ENCODE assay signal across 8 mouse cellular contexts in the genomic region with DNA sequence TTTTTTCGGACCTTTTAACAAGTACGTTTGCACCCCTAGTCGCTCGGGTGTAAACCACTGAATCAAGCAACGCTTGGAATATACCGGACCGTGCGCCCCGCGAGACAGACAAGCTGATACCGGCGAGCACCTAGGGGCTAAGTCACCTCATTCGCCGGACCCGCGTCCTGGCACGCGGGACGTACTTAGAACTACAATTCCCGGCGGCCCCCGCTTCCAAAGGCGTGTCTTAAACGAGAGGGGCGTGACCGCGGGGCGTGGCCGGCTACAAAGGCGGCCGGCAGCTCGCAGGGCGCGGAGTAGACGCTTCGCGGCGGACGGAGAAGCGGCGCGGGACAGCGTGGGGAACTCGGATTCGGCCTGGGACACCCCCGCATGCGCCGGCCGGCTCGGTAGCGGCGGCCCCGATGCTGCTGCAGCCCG. TPM values are rescaled to one million over a fixed set of nuclear protein-coding genes. Genes with fewer than 3 reads are reported as not detected.
DNase-seq lines count a peak whose midpoint lies in the region; ATAC-seq and TF ChIP-seq lines count a peak whose summit lies in the region.

No protein-coding gene starts in this region.

- H3K9ac ChIP-seq in heart, embryonic 13.5 days = peak overlapping the region; percentile 96
- H3K9ac ChIP-seq in kidney, postnatal 0 days (ENCODE audit: low read depth, low read length) = peak overlapping the region; percentile 71
- H3K9ac ChIP-seq in liver, embryonic 11.5 days (ENCODE audit: low read depth, low read length) = peak overlapping the region; percentile 92

- no peak overlapping the region for H3K27ac ChIP-seq in brown adipose tissue, adult 24 weeks (replicated peaks; ENCODE audit: low read depth, low read length)
- peak overlapping the region; percentile 86 for H3K27ac ChIP-seq in heart, embryonic 13.5 days (replicated peaks)
- H3K27ac ChIP-seq in kidney, postnatal 0 days = no peak overlapping the region
- peak overlapping the region; percentile 75 for H3K27ac ChIP-seq in liver, embryonic 11.5 days (ENCODE audit: low read depth, low read length)

- H3K27me3 ChIP-seq in heart, embryonic 13.5 days (replicated peaks) = peaks cover 11% of the 10 kb centered on the region
- no peaks in the 10 kb centered on the region for H3K27me3 ChIP-seq in kidney, postnatal 0 days (ENCODE audit: insufficient read depth, low read length)
- H3K27me3 ChIP-seq in liver, embryonic 11.5 days (replicated peaks; ENCODE audit: control insufficient read depth, insufficient read depth, low read length) = no peaks in the 10 kb centered on the region; the same call in 1 of the 2 replicates
- H3K27me3 ChIP-seq in myocyte (ENCODE audit: control insufficient read depth, insufficient read depth, insufficient read length) = no peaks in the 10 kb centered on the region

- H3K36me3 ChIP-seq in heart, embryonic 13.5 days = peaks cover 34% of the 10 kb centered on the region
- no peaks in the 10 kb centered on the region for H3K36me3 ChIP-seq in kidney, postnatal 0 days (ENCODE audit: insufficient read depth, low read length)
- H3K36me3 ChIP-seq in liver, embryonic 11.5 days (ENCODE audit: control insufficient read depth, insufficient read depth, low read length) = peaks cover 33% of the 10 kb centered on the region
- no peaks in the 10 kb centered on the region for H3K36me3 ChIP-seq in myocyte (ENCODE audit: control insufficient read depth, insufficient read depth)

- peak overlapping the region; percentile 18 for H3ac ChIP-seq in myocyte (ENCODE audit: control insufficient read depth, insufficient read length)

- DNase-seq in kidney, postnatal 0 days (ENCODE audit: low spot score) = peak; percentile 96
- peak; percentile 92 for DNase-seq in liver, embryonic 11.5 days (ENCODE audit: low spot score)
- DNase-seq in spleen, postnatal 4 days (ENCODE audit: low spot score in 2 of 2) = peak; percentile 96 to 99

- peak overlapping the region; percentile 76 for H3K4me2 ChIP-seq in heart, embryonic 13.5 days
- H3K4me2 ChIP-seq in kidney, postnatal 0 days (ENCODE audit: low read length) = peak overlapping the region; percentile 75
- H3K4me2 ChIP-seq in liver, embryonic 11.5 days = peak overlapping the region; percentile 93
- peak overlapping the region; percentile 88 for H3K4me2 ChIP-seq in myocyte (ENCODE audit: low read depth)

- under 1% methylated on average over 54 of the region's 54 CpGs for WGBS in heart, embryonic 13.5 days
- whole genome bisulfite sequencing in kidney, postnatal 0 days = under 1% methylated on average over 50 of the region's 54 CpGs
- under 1% methylated on average over 54 of the region's 54 CpGs for WGBS in liver, embryonic 11.5 days

- no peaks in the 10 kb centered on the region for H3K9me3 ChIP-seq in heart, embryonic 13.5 days
- H3K9me3 ChIP-seq in kidney, postnatal 0 days (replicated peaks; ENCODE audit: low read length) = no peaks in the 10 kb centered on the region
- H3K9me3 ChIP-seq in liver, embryonic 11.5 days (ENCODE audit: control insufficient read depth, low read length) = no peaks in the 10 kb centered on the region

- peak overlapping the region; percentile 75 for H3K4me3 ChIP-seq in brown adipose tissue, adult 24 weeks (ENCODE audit: insufficient read depth, low read depth, low read length)
- peak overlapping the region; percentile 93 for H3K4me3 ChIP-seq in heart, embryonic 13.5 days
- H3K4me3 ChIP-seq in kidney, postnatal 0 days (replicated peaks; ENCODE audit: low read depth, low read length) = peak overlapping the region; percentile 79
- H3K4me3 ChIP-seq in liver, embryonic 11.5 days (ENCODE audit: low read depth, low read length) = peak overlapping the region; percentile 94
- H3K4me3 ChIP-seq in myocyte = peak overlapping the region; percentile 63

- TF ChIP-seq POLR2A in myocyte (IDR thresholded peaks at IDR 0.05; ENCODE audit: insufficient read length, low read depth) = peak; percentile 100

- H3K79me2 ChIP-seq in myocyte (ENCODE audit: control insufficient read depth, insufficient read depth) = peaks cover 29% of the 10 kb centered on the region

- peaks cover 33% of the 10 kb centered on the region for H3K4me1 ChIP-seq in brown adipose tissue, adult 24 weeks (ENCODE audit: control insufficient read depth, insufficient read depth, insufficient read length, low read length)
- peaks cover 84% of the 10 kb centered on the region for H3K4me1 ChIP-seq in heart, embryonic 13.5 days
- H3K4me1 ChIP-seq in kidney, postnatal 0 days (replicated peaks; ENCODE audit: insufficient read depth, low read length) = peaks cover 32% of the 10 kb centered on the region
- peaks cover 64% of the 10 kb centered on the region for H3K4me1 ChIP-seq in liver, embryonic 11.5 days (replicated peaks; ENCODE audit: control insufficient read depth, insufficient read depth, low read length)

- ATAC-seq in CD4-positive, CD25-positive, alpha-beta regulatory T cell, adult 4 months = peak; percentile 48
- peak; percentile 63 for ATAC-seq in erythroid progenitor cell, adult 5-6 weeks (replicated peaks; ENCODE audit: low FRiP score, poor library complexity, severe bottlenecking)
- peak; percentile 64; the same call in 1 of the 2 replicates for ATAC-seq in heart, embryonic 13.5 days (ENCODE audit: extremely low read depth, insufficient number of reproducible peaks, low FRiP score, low TSS enrichment)
- peak; percentile 74 for ATAC-seq in kidney, postnatal 0 days (replicated peaks; ENCODE audit: low FRiP score, low read depth)
- ATAC-seq in liver, embryonic 11.5 days (replicated peaks; ENCODE audit: low FRiP score) = peak; percentile 74

- TF ChIP-seq CTCF in kidney, postnatal 0 days (IDR thresholded peaks at IDR 0.05; ENCODE audit: low read depth) = no peak

TF ChIP-seq in myocyte, 11 proteins besides CTCF, POLR2A, EP300 and RAD21:
- TF ChIP-seq MAX (IDR thresholded peaks at IDR 0.05; ENCODE audit: low read depth) (no peak), SRF (IDR thresholded peaks at IDR 0.05; ENCODE audit: control insufficient read depth, insufficient read length, low read depth) (peak; percentile 58), CEBPB (IDR thresholded peaks at IDR 0.05; ENCODE audit: insufficient read depth, poor library complexity, severe bottlenecking) (no peak), TCF12 (IDR thresholded peaks at IDR 0.05; ENCODE audit: insufficient read depth, poor library complexity, severe bottlenecking) (no peak), USF1 (IDR thresholded peaks at IDR 0.05; ENCODE audit: low read depth) (peak; percentile 1), MYOG (IDR thresholded peaks at IDR 0.05; ENCODE audit: control insufficient read depth in 1 of 3, insufficient read depth in 1 of 3, insufficient read length in 2 of 3, low read depth in 2 of 3) (no peak), POLR2AphosphoS2 (IDR thresholded peaks at IDR 0.05; ENCODE audit: insufficient read length, low read depth) (peak; percentile 98), MYOD1 (IDR thresholded peaks at IDR 0.05; ENCODE audit: control insufficient read depth in 1 of 3, insufficient read length in 2 of 3, low read depth in 2 of 3) (peak in 1 of 3 experiments; percentile 40), TCF3 (IDR thresholded peaks at IDR 0.05; ENCODE audit: insufficient read length, low read depth) (no peak)

RNA-seq across cellular contexts. Expression of a gene that starts 1.3 kb away (rescaled TPM):
- polyA plus RNA-seq in CD4-positive, CD25-positive, alpha-beta regulatory T cell, adult 4 months (2017; shearing (Covaris generic)) = 100 to 1,000 TPM; 154 to 194 TPM
- 13.5 and 14.5 TPM in 2 replicates for polyA plus RNA-seq in brown adipose tissue, adult 24 weeks (2012; ENCODE audit: insufficient read depth, insufficient read length, missing spikeins)
- total RNA-seq in erythroid progenitor cell, adult 5-6 weeks (2015; ENCODE audit: low replicate concordance) = 671 and 849 TPM in 2 replicates
- total RNA-seq in erythroid progenitor cell, adult 5-6 weeks (2017; ENCODE audit: low replicate concordance) = 216 and 291 TPM in 2 replicates
- 116 and 121 TPM in 2 replicates for polyA plus RNA-seq in heart, embryonic 13.5 days (2015; fragmentation: Nextera tagmentation; extraction: Ambion mirVana)
- 20.9 and 21.2 TPM in 2 replicates for polyA plus RNA-seq in kidney, postnatal 0 days (2015; fragmentation: Nextera tagmentation; extraction: Ambion mirVana)
- 209 and 222 TPM in 2 replicates for polyA plus RNA-seq in liver, embryonic 11.5 days (2014; fragmentation: Nextera tagmentation; extraction: Ambion mirVana)
- polyA plus RNA-seq in myocyte (2012; fragmentation: generic; extraction: Trizol) = 124 TPM

RNA-seq across cellular contexts. Expression of a gene that starts 21.7 kb away (rescaled TPM):
- polyA plus RNA-seq in CD4-positive, CD25-positive, alpha-beta regulatory T cell, adult 4 months (2017; shearing (Covaris generic)) = 10 to 100 TPM; 44.2 to 44.5 TPM
- polyA plus RNA-seq in brown adipose tissue, adult 24 weeks (2012; ENCODE audit: insufficient read depth, insufficient read length, missing spikeins) = 25.9 and 34.4 TPM in 2 replicates
- 42.3 and 93.0 TPM in 2 replicates for total RNA-seq in erythroid progenitor cell, adult 5-6 weeks (2015; ENCODE audit: low replicate concordance)
- total RNA-seq in erythroid progenitor cell, adult 5-6 weeks (2017; ENCODE audit: low replicate concordance) = 40.6 and 66.0 TPM in 2 replicates
- polyA plus RNA-seq in heart, embryonic 13.5 days (2015; fragmentation: Nextera tagmentation; extraction: Ambion mirVana) = 94.7 and 106 TPM in 2 replicates
- 117 and 124 TPM in 2 replicates for polyA plus RNA-seq in kidney, postnatal 0 days (2015; fragmentation: Nextera tagmentation; extraction: Ambion mirVana)
- 172 and 181 TPM in 2 replicates for polyA plus RNA-seq in liver, embryonic 11.5 days (2014; fragmentation: Nextera tagmentation; extraction: Ambion mirVana)
- 68.4 TPM for polyA plus RNA-seq in myocyte (2012; fragmentation: generic; extraction: Trizol)

RNA-seq across cellular contexts. Expression of a gene that starts 44.1 kb away (rescaled TPM):
- polyA plus RNA-seq in CD4-positive, CD25-positive, alpha-beta regulatory T cell, adult 4 months (2017; shearing (Covaris generic)) = 1 to 10 TPM; 3.3 to 3.8 TPM
- not detected in 2 replicates for polyA plus RNA-seq in brown adipose tissue, adult 24 weeks (2012; ENCODE audit: insufficient read depth, insufficient read length, missing spikeins)
- total RNA-seq in erythroid progenitor cell, adult 5-6 weeks (2015; ENCODE audit: low replicate concordance) = not detected in 2 replicates
- total RNA-seq in erythroid progenitor cell, adult 5-6 weeks (2017; ENCODE audit: low replicate concordance) = not detected in 2 replicates
- 0.11 and 0.23 TPM in 2 replicates for polyA plus RNA-seq in heart, embryonic 13.5 days (2015; fragmentation: Nextera tagmentation; extraction: Ambion mirVana)
- polyA plus RNA-seq in kidney, postnatal 0 days (2015; fragmentation: Nextera tagmentation; extraction: Ambion mirVana) = 0.10 and 0.11 TPM in 2 replicates
- polyA plus RNA-seq in liver, embryonic 11.5 days (2014; fragmentation: Nextera tagmentation; extraction: Ambion mirVana) = 0.13 TPM in 1 of 2 replicates, not detected in the other
- polyA plus RNA-seq in myocyte (2012; fragmentation: generic; extraction: Trizol) = not detected

Comparison
In these comparisons a context has a peak if more than half of its experiments do, and no peak if none do; other contexts are left out.
1. H3K27ac ChIP-seq: peak in heart, embryonic 13.5 days (single experiment) and liver, embryonic 11.5 days (single experiment); none in brown adipose tissue, adult 24 weeks (single experiment) and kidney, postnatal 0 days (single experiment).
2. Peak in every context shown above with its lines, with median percentiles within 50 percentile points of each other: ATAC-seq, H3K4me3 ChIP-seq, H3K4me2 ChIP-seq, H3K9ac ChIP-seq and DNase-seq.